Mouse (Mus musculus) liver, adult 2 months (tissue): ENCODE data around the gene Arhgef3. TPM values are rescaled to one million over a fixed set of nuclear protein-coding genes. Genes with fewer than 3 reads are reported as not detected.
A peak's percentile ranks its signal among the peaks of the same experiment; 100 is the strongest.

Experiments
- DNase-seq: peaks from one replicate; pipeline ENCODE4 v3.0.0-alpha.2; 2011; ENCODE audit warnings: low read depth, low spot score; ENCODE audit errors: extremely low read depth
- H3K27ac ChIP-seq: fragments of 200-500 bp; replicated peaks from 2 replicates; pipeline ENCODE4 v1.5.1; 2012; ENCODE audit warnings: low read depth, mild to moderate bottlenecking, control low read depth, inconsistent platforms, low read length; ENCODE audit not compliant: insufficient read depth
- H3K27me3 ChIP-seq: fragments of 200-500 bp; 2 replicates; pipeline ENCODE4 v1.6.1; 2012; ENCODE audit warnings: mild to moderate bottlenecking, moderate library complexity, low read length, inconsistent platforms; ENCODE audit not compliant: control insufficient read depth, insufficient read depth
- H3K36me3 ChIP-seq: fragments of 200-500 bp; 2 replicates; pipeline ENCODE4 v1.6.1; 2012; ENCODE audit warnings: low read length, inconsistent platforms; ENCODE audit not compliant: control insufficient read depth, insufficient read depth
- H3K4me1 ChIP-seq: fragments of 200-500 bp; 2 replicates; pipeline ENCODE4 v1.6.1; 2011; ENCODE audit warnings: low read length; ENCODE audit not compliant: control insufficient read depth, insufficient read depth
- H3K4me3 ChIP-seq: fragments of 200-500 bp; 2 replicates; pipeline ENCODE4 v1.5.1; 2011; ENCODE audit warnings: low read depth, mild to moderate bottlenecking, control low read depth, low read length, moderate library complexity; ENCODE audit not compliant: insufficient read depth
- H3K79me2 ChIP-seq: fragments of 200-500 bp; 2 replicates; pipeline ENCODE4 v1.6.1; 2012; ENCODE audit warnings: inconsistent platforms, mild to moderate bottlenecking, low read length, moderate library complexity; ENCODE audit not compliant: control insufficient read depth, insufficient read depth
- H3K9ac ChIP-seq: fragments of 200-500 bp; 2 replicates; pipeline ENCODE4 v1.6.1; 2012; ENCODE audit warnings: low read depth, mild to moderate bottlenecking, control low read depth, inconsistent platforms, low read length
- CTCF ChIP-seq: fragments of 200-500 bp; IDR thresholded peaks from 2 replicates; pipeline ENCODE4 v1.5.1; 2011; ENCODE audit warnings: low read depth, low read length, control low read depth
- POLR2A ChIP-seq: fragments of 200-500 bp; IDR thresholded peaks from 2 replicates; pipeline ENCODE4 v1.6.1; 2011; ENCODE audit warnings: low read length, control low read depth; ENCODE audit not compliant: insufficient read depth; ENCODE audit errors: extremely low read depth
- WGBS: fragments of 180-500 bp; shearing (Covaris S2); methylation state at CpG from one replicate; pipeline ENCODE4 v1.1.7; 2018; 5-methylcytosine and 5-hydroxymethylcytosine counted together
- polyA plus RNA-seq: library from polyadenylated mRNA; depleted of rRNA; stranded (reverse); fragments of >200 nt; gene quantifications from 2 replicates; pipeline ENCODE4 v1.2.3, GENCODE M21; 2012
- total RNA-seq: library from RNA; depleted of rRNA; stranded (reverse); fragments of >200 nt; gene quantifications from 2 replicates; pipeline ENCODE4 v1.2.3, GENCODE M21; 2014

The Arhgef3 gene
- total and polyA plus RNA-seq, 2 experiments = 6.4 to 19.3 TPM

- H3K27ac ChIP-seq = no peak overlapping the region
- no peak overlapping the region for H3K4me3 ChIP-seq
- H3K79me2 ChIP-seq = no peaks in the 10 kb centered on the region
- TF ChIP-seq CTCF (no peak), POLR2A (no peak)
- H3K4me1 ChIP-seq = peaks cover 4% of the 10 kb centered on the region; the same call in 1 of the 2 replicates
- H3K36me3 ChIP-seq = no peaks in the 10 kb centered on the region
- no peaks in the 10 kb centered on the region for H3K27me3 ChIP-seq
- WGBS = 71% methylated on average over 5 of the region's 5 CpGs
- H3K9ac ChIP-seq = no peak overlapping the region
- DNase-seq = no peak
Observed at GRCm38 (mm10) chr14:27168387-27168786, 53.7 kb downstream of the Arhgef3 start.

GRCm38 (mm10) chr14:27169287-27169686 is 54.6 kb downstream of the Arhgef3 start:
- Histone ChIP-seq H3K4me3 (no peak overlapping the region), H3K27ac (no peak overlapping the region), H3K27me3 (no peaks in the 10 kb centered on the region), H3K9ac (no peak overlapping the region), H3K79me2 (no peaks in the 10 kb centered on the region), H3K4me1 (peaks cover 4% of the 10 kb centered on the region; the same call in 1 of the 2 replicates), H3K36me3 (no peaks in the 10 kb centered on the region)
- WGBS = 97% methylated on average over 4 of the region's 4 CpGs
- TF ChIP-seq POLR2A (no peak), CTCF (no peak)
- no peak for DNase-seq

GRCm38 (mm10) chr14:27170421-27170820 is 55.7 kb downstream of the Arhgef3 start:
- Histone ChIP-seq H3K4me1 (peaks cover 4% of the 10 kb centered on the region; the same call in 1 of the 2 replicates), H3K79me2 (no peaks in the 10 kb centered on the region), H3K9ac (no peak overlapping the region), H3K27ac (no peak overlapping the region), H3K36me3 (no peaks in the 10 kb centered on the region), H3K27me3 (no peaks in the 10 kb centered on the region), H3K4me3 (no peak overlapping the region)
- no peak for TF ChIP-seq POLR2A
- TF ChIP-seq CTCF = no peak
- peak; percentile 49 for DNase-seq
- 98% methylated on average over 2 of the region's 2 CpGs for WGBS

GRCm38 (mm10) chr14:27171175-27171830 is 56.6 kb downstream of the Arhgef3 start:
- 73% methylated on average over 14 of the region's 14 CpGs for WGBS
- peaks cover 4% of the 10 kb centered on the region; the same call in 1 of the 2 replicates for H3K4me1 ChIP-seq
- no peaks in the 10 kb centered on the region for H3K36me3 ChIP-seq
- H3K27ac ChIP-seq = peak overlapping the region; percentile 56
- H3K27me3 ChIP-seq = no peaks in the 10 kb centered on the region
- H3K9ac ChIP-seq = no peak overlapping the region; the same call in 1 of the 2 replicates
- H3K4me3 ChIP-seq = no peak overlapping the region
- TF ChIP-seq POLR2A (no peak), CTCF (no peak)
- H3K79me2 ChIP-seq = no peaks in the 10 kb centered on the region
- no peak for DNase-seq

GRCm38 (mm10) chr14:27173178-27173803 is 58.6 kb downstream of the Arhgef3 start:
- no peak for TF ChIP-seq POLR2A
- TF ChIP-seq CTCF = no peak
- no peaks in the 10 kb centered on the region for H3K27me3 ChIP-seq
- no peak overlapping the region for H3K4me3 ChIP-seq
- H3K36me3 ChIP-seq = no peaks in the 10 kb centered on the region
- peaks cover 4% of the 10 kb centered on the region; the same call in 1 of the 2 replicates for H3K4me1 ChIP-seq
- DNase-seq = no peak
- no peak overlapping the region for H3K27ac ChIP-seq
- H3K9ac ChIP-seq = no peak overlapping the region
- WGBS = 86% methylated on average over 10 of the region's 10 CpGs
- H3K79me2 ChIP-seq = no peaks in the 10 kb centered on the region
